Mouse (Mus musculus): ENCODE data around the gene CN725425.

CN725425 gene

DNA sequence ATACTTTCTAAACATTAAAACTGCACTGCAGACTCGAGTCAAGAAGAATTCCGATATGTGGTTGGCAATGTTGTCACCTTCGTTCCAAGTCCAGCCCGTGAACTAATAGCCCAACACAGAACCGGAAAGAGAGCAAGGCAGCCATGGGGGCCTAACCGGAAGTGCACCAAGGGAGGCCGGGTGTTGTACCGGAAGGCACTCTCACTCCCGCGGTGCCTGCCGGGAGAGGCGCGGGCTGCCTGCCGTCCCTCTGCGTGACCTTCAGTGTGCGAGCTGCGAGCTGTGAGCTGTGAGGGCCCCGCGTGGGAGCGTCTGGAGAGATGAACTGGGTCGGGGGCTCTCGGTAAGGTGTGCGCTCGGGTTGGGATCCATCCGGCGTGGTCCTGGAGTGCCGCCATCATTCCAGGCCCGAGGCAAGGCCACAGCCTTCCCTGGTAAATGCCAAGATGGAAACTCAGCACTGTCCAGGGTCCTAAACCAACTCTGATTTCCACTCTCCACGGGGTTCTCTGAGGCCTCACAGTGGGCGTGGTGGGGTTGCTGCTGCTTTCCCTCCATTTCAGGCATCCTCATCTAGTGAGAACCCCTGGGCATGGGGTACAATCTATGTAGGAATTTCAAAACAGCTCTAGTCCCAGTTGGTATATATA lies at the start of gene CN725425:
CN725425 (plus strand) TSS at position 239 of the 650 bp plus-strand sequence.
- no peak for DNase-seq

DNA sequence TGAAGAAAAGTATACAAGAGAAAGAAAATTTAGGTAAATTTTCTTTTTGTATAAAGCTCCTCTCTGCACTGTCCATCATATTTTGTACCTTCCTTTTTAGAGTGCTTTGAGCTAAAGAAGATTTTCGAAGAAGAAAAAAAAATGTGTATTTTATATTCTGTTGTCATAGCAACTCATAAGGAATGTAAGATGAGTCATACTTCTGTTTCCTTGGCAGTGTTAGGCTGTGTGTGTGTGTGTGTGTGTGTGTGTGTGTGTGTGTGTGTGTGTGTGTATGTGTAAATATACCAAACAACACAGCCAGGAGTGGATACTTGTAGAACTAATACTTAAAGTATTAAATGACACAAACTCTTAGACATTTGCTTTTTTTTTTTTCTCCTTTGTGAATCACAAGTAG lies 46.7 kb upstream of the CN725425 start:
- no peak for DNase-seq

DNA sequence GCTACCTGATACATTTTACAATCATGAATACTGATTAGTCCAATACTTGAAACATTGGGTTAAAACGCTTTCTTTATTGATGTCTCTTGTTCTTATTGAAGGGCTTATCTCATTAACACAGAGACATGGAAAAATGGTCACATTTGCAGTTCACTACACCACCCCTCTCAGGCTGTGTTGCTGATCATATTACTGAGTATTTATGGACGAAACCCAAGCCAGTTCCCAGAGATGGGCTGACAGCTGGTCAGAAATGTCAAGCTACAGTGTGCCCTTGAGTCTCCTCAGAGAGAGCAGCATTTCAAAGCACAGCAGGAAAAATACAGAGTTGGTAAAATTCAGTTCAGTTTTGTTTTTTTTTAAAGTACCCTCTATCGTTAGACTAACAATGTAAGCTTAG lies 46.0 kb upstream of the CN725425 start:
- no peak for DNase-seq

- DNase-seq = no peak
Observed at GRCm38 (mm10) chr15:91161153-91161552, 38.1 kb upstream of the CN725425 start.

DNA sequence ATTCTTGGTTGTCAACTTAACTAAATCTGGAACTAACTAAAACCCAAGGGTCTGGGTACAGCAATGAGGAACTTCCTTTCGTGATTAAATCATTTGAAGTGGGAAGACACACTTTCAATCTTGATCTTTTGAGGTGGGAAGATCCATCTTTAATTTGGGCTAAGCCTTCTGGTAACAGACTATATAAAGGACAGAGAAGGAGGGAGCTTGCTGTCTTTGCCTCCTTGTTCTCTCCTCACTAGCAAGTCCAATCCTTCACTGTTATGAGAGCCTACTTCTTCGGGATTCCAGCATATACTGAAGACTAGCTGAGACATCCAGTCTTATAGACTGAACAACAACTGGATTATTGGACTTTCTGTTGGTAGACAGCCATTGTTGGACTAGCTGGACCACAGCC lies 35.8 kb upstream of the CN725425 start:
- no peak for DNase-seq

GRCm38 (mm10) chr15:91165021-91165420 lies 34.3 kb upstream of the CN725425 start:
- peak in 1 of 2 experiments; percentile 10 for DNase-seq

- DNase-seq = no peak
Observed at GRCm38 (mm10) chr15:91167850-91168562, 31.3 kb upstream of the CN725425 start.

- DNase-seq = no peak
Observed at GRCm38 (mm10) chr15:91170602-91171328, 28.5 kb upstream of the CN725425 start.

- DNase-seq = no peak
Observed at GRCm38 (mm10) chr15:91171332-91171731, 28.0 kb upstream of the CN725425 start.

- DNase-seq = peak; percentile 33 to 60
Observed at GRCm38 (mm10) chr15:91172193-91172592, 27.1 kb upstream of the CN725425 start.

DNA sequence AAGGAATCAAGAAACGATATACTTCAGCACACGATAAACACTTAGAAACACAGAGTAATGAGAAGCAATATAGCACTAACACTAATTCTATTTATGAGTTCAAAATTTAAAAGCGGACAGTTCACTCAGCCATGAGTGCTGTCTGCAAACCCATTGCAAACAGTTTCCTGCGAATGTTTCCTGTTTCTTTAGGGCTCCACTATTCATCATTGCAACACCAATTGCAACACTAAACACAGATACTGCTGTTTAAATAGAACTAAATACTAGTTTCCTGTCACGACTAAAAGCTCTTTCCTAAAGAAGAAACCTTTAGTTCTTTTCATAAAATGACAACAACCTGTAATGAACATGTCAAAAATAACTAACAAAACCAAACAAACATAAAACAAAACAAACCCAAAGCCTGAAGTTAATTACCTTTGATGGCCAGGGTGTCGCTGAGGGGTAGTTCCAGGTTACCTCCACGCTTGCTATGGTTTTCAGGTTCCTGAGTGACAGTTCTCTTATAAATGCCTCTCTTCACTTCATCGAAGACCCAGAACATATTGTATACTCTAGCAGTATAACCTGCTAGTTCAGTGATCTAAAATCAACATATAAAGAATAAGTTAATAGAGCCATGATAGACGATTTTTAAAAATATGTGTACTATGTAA lies 20.5 kb upstream of the CN725425 start:
- no peak for DNase-seq

DNA sequence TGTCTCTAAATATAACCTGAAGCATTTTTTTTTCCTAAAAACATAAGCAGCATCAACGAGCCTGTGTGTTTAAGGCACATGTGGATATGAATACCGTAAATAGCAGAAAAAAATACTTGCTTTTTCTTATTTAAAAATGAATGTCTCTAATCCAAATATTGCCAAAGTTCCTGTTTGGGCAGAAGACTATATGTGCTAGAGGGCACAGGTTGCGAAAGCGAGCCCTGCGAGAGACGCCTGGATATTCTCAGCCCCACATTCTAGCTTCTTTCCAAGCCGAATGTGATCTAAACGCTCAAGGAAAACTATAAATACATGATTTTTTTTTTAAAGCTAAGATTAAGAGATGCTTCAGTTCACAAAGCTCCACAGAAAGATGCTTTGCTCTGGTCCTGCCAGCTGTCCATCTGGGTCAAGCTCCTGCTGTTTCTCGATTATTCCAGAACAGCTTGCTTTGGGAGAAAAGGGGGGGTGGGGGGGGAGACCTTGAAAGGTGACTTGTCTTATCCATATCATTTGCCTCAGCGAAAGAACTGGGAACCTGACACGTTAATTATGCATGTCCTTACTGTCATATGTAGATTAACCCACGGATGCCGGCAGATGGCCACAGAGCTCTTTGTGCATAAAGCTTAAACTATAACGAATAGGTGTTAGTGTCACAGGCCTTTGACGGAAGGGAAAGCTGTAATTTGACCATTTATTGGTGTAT lies 19.2 kb upstream of the CN725425 start:
- DNase-seq = peak in 1 of 2 experiments; percentile 28

DNA sequence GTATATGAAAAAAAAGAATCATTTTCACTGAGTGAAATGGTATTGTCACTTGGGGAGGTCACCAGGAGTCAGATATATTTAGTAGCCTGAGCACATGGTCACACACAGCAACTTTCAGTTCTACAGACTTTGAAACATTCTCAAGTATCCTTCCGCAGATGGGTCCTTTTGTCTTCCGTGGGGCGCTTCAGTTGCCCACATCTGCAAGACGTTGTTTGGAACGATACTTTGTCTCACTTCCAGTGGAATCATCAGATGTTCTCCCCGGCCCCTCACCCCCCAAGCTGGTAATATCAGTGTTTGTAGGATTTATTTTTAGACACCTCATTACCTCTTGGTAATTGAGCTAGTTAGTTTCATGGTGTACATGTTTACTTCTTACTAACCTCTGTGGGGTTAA lies 12.9 kb upstream of the CN725425 start:
- no peak for DNase-seq

- DNase-seq = no peak
Observed at GRCm38 (mm10) chr15:91190026-91190425, 9.3 kb upstream of the CN725425 start.

GRCm38 (mm10) chr15:91190519-91191207 lies 8.6 kb upstream of the CN725425 start:
- no peak for DNase-seq

- peak; percentile 67 to 70 for DNase-seq
Observed at GRCm38 (mm10) chr15:91191412-91192222, 7.7 kb upstream of the CN725425 start, which contains the start of gene Abcd2. Abcd2 (minus strand) TSS chr15:91191799.

- no peak for DNase-seq
Observed at GRCm38 (mm10) chr15:91192223-91192598, 7.1 kb upstream of the CN725425 start.

DNA sequence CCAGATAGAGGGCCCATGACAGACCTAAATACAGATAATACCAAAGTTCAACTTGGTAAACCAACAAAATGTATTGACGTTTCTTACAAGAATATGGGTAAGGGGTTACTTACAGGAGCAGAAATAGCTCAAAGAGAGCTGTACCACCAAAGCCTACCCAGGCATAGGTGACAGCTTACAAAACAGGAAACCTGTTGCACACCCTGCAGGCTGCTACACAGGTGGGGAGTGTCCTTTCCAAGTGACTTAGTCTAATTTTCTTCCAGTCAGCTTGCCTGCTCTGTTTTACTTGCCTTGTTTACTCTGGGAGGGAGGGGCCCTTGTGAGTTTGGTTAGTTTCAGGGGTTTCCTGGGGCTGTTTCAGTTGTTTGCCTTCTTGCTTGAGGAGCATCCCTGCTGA lies 1.5 kb downstream of the CN725425 start:
- no peak for DNase-seq

- DNase-seq = no peak
Observed at GRCm38 (mm10) chr15:91202486-91202885, 3.2 kb downstream of the CN725425 start.

- DNase-seq = no peak
Observed at GRCm38 (mm10) chr15:91203521-91203920, 4.2 kb downstream of the CN725425 start.

- no peak for DNase-seq
Observed at GRCm38 (mm10) chr15:91206518-91206917, 7.2 kb downstream of the CN725425 start.
